Mouse (Mus musculus): ENCODE results near the gene Smpd2.

Smpd2 gene

GRCm38 (mm10) chr10:41451656-41452055 is 38.5 kb downstream of the Smpd2 start:
- no peak for DNase-seq (ENCODE audit: low read depth)

GRCm38 (mm10) chr10:41450780-41451522 is 39.2 kb downstream of the Smpd2 start:
- DNase-seq (ENCODE audit: low read depth): peak; percentile 20

- DNase-seq (ENCODE audit: low read depth): peak; percentile 97
Observed at GRCm38 (mm10) chr10:41450137-41450670, 40.0 kb downstream of the Smpd2 start, which contains the start of gene Zbtb24. Gene Zbtb24, plus strand, starts transcription at chr10:41450383.

GRCm38 (mm10) chr10:41449684-41450083 is 40.5 kb downstream of the Smpd2 start:
- DNase-seq (ENCODE audit: low read depth): no peak

- no peak for DNase-seq (ENCODE audit: low read depth)
Observed at GRCm38 (mm10) chr10:41448216-41448615, 42.0 kb downstream of the Smpd2 start.
